Mouse (Mus musculus): ENCODE data around the gene Pdcd7.

The Pdcd7 gene

DNA sequence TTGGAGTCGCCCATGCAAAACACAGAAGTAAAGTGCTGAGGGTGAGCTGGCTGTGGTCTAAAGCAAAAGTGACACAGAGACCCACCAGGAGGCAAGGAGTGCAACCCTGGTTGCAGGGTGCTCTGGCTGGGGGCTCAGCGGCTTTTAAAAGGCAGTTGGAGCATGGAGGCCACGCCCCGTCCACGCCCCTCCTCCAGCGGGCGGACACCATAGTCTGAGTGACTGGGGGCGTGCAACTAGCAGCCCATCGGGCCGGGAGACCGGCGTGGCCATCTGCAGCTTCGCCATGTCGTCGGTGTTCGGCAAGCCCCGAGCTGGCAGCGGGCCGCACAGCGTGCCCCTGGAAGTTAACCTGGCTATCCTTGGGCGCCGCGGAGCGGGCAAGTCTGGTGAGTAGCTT, 52.4 kb downstream of the Pdcd7 start, which contains the start of gene Rasl12:
Gene Rasl12, plus strand, starts transcription at position 228 of the 400 bp plus-strand sequence.
- peak; percentile 89 for DNase-seq (ENCODE audit: low spot score)

DNA sequence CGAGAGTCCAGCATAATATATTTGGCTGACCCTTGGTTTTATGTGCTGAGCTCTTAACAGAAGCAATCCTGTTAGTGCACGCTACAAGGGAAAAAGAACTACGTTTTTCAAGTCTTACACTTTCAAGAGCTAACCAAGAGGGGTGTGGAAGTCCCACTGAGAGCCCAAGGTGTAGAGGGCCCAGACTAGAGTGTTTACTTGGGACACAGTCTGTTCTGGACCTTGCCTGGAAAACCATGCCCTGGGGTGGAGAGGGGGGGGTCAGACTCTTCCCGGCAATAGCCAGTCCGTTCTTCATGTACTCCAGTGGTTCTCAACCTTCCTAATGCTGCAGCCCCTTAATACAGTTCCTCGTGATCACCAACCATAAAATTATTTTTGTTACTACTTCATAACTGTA, 54.0 kb downstream of the Pdcd7 start:
- no peak for DNase-seq (ENCODE audit: low spot score)

DNA sequence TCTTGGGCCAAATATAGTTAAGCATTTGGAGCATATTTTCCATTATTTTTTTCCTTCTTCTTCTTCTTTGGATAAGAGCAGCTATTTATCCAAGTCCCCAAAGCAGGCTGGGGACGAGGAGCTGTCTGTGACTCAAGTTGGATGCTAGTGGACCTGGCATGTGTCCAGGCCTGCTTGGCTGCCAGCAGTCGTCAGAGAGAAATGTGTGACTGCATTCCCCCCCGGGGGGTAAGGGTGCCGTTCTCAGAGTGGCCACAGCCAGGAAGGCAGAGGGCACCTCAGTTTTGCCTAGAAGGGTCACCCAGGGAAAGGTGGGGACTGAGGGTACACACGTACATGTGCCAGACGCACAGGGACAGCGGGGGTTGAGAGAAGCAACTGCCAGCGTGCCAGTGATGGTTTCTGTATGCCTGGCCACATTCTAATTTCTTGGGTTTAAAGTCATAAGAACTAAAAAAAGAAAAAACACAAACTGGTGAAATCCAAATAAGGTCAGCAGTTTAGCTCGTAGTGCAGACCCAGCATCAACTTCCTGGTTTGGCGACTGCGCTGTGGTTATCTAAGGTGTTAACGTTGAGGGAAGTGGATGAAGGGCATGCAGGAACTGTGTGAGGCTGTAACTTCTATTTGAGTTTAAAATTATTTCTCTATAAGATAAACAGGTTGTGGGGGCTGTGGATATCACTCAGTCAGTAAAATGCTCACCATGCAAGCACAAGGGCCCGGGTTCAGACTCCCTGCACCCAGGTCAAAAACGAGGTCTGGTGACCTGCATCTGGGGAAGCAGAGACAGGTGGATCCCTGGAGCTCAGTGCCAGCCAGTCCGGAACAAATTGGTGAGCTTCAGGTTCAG, 58.7 kb downstream of the Pdcd7 start:
- no peak for DNase-seq (ENCODE audit: low spot score)

DNA sequence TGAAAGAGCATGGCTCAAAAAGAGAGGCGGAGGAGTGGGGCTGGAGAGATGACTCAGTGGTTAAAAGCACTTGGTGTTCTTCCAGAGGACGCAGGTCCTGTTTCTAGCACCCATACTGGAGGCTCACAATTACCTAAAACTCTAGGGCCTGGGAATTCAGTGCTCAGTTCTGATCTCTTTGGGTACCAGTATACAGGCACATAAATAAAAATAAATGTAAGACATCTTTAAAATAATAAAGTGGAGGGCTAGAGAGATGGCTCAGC, 59.2 kb downstream of the Pdcd7 start:
- DNase-seq (ENCODE audit: low spot score): no peak

DNA sequence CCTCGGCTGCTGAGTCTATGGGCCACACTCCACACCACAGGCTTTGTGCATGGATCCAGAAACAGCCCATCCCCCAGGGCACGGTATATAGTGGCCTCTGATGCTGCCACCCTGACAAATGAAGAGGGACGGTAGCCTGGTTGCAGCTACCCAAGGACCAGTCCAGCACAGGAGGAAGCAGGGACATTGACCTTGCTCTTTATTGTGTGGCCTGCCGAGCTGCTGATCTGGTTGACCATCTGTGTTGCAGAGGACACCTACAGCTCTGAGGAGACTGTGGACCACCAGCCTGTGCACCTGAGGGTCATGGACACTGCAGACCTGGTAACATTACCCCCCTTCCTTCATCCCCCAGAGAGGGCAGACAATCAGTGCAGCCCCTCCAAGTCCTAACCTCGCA, 61.4 kb downstream of the Pdcd7 start:
- DNase-seq (ENCODE audit: low spot score): no peak

DNA sequence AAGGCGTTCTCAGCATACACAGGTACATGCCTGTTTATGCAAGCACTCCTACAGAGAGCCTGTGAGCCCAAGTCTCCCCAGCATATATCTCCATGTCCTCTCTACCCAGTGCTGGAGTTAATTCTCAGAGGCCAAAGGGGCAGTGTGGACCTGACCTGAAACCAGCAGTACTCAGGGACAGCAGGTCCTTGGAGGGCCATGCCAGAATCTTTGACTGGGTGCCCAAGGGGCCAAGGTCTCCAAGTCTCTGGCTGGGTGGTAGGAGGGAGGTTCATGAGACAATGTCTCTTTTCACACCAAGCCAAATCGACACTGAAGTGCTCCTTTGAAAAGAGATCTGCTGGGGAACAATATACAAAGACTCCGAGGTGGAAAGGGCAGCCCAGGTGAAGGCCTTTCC, 62.0 kb downstream of the Pdcd7 start:
- no peak for DNase-seq (ENCODE audit: low spot score)

DNA sequence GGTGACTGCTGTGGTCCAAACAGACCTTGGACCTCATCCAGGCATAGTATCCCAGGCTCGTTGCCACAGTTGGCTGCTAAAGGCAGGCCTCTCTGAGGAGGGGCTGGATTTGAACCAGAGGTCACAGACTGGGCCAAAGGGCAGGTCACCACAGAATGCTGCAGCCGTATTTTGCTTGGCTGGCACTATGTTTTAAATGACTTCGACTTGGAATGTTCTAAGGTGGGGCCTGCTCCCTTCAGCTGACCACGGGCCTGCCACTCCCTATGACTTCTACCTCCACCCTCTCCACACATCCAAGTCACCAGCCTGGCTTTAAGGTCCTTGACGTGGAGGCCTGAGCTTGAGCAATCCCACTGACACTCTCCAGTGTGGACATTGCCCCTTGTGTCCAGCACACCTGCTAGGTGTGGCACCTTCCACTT, 63.0 kb downstream of the Pdcd7 start:
- DNase-seq (ENCODE audit: low spot score): no peak
